Mouse (Mus musculus) testis, adult 2 months (tissue): ENCODE measurements around the gene Scn8a.

Experiments used
- CTCF ChIP-seq: fragments of 200-500 bp; IDR thresholded peaks from 2 replicates; pipeline ENCODE4 v1.5.1; 2012; ENCODE audit warnings: low read depth, mild to moderate bottlenecking, inconsistent platforms, low read length, moderate library complexity; ENCODE audit not compliant: control insufficient read depth, insufficient read depth, insufficient replicate concordance
- POLR2A ChIP-seq: fragments of 200-500 bp; IDR thresholded peaks from 2 replicates; pipeline ENCODE4 v1.6.1; 2012; ENCODE audit warnings: low read depth, mild to moderate bottlenecking, inconsistent platforms, low read length, moderate library complexity; ENCODE audit not compliant: control insufficient read depth

DNA sequence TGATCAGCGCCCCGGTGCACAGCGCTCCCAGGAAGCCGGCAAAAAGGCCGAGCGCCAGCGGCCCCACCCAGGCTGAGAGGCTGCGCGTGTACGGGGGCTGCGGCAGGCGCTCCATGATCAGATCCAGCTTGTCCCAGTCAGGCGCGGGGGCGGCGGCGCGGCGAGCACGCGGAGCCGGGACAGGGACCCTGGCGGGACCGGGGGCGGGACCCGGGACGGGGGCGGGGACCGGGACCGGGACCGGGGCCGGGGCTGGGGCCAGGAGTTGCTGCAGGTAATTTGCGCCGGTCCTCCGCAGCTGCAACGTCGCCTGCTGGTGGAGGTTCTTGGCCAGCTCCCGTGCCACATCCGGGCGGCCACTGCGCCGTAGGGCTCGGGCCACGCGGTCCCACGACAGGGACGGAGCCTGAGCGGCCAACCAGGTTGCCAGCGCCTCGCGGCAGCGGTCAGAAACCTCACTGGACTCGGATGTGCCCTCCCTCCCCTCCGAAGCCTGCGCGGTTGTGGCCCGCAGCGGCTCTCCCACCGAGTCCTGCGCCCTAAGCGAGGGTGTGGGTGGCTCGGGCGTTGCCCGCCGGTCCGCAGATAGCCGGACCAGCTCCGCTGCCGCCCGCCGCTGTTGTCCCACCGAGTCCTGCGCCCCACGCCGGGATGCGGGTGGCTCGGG is 177.0 kb downstream of the Scn8a start:
- no peak for TF ChIP-seq POLR2A
- no peak for TF ChIP-seq CTCF
